Mouse (Mus musculus) lung, postnatal 0 days (tissue): Measurements from ENCODE around the gene Surf6. TPM values are rescaled to one million over a fixed set of nuclear protein-coding genes. Genes with fewer than 3 reads are reported as not detected.

ENCODE experiments used
- ATAC-seq: fragments of 200-750 bp; cut with Nextera tagmentation; 2 replicates; pipeline ENCODE4 v1.8.0; 2017; ENCODE audit warnings: moderate library complexity
- DNase-seq: peaks from one replicate; pipeline ENCODE4 v3.0.0-alpha.2; 2016; ENCODE audit warnings: low spot score
- H3K27ac ChIP-seq: fragments of 300-500 bp; sonication (generic); 2 replicates; pipeline ENCODE4 v1.5.1; 2014; ENCODE audit warnings: antibody characterized with exemption, mild to moderate bottlenecking, low read length, mixed read lengths
- H3K27me3 ChIP-seq: fragments of 300-500 bp; sonication (generic); replicated peaks from 2 replicates; pipeline ENCODE4 v1.6.1; 2014; ENCODE audit warnings: low read length, mixed read lengths; ENCODE audit not compliant: insufficient read depth
- H3K36me3 ChIP-seq: fragments of 300-500 bp; sonication (generic); 2 replicates; pipeline ENCODE4 v1.6.1; 2014; ENCODE audit warnings: low read length, mixed read lengths; ENCODE audit not compliant: insufficient read depth
- H3K4me1 ChIP-seq: fragments of 300-500 bp; sonication (generic); 2 replicates; pipeline ENCODE4 v1.6.1; 2014; ENCODE audit warnings: antibody characterized with exemption, low read depth, low read length, mixed read lengths; ENCODE audit not compliant: insufficient read depth
- H3K4me2 ChIP-seq: fragments of 300-500 bp; sonication (generic); replicated peaks from 2 replicates; pipeline ENCODE4 v1.6.1; 2014; ENCODE audit warnings: low read depth, mild to moderate bottlenecking, low read length, moderate library complexity, mixed read lengths
- H3K4me3 ChIP-seq: fragments of 300-500 bp; sonication (generic); 2 replicates; pipeline ENCODE4 v1.5.1; 2014; ENCODE audit warnings: low read depth, low read length
- H3K9ac ChIP-seq: fragments of 300-500 bp; sonication (generic); replicated peaks from 2 replicates; pipeline ENCODE4 v1.6.1; 2014; ENCODE audit warnings: low read depth, mild to moderate bottlenecking
- H3K9me3 ChIP-seq: fragments of 300-500 bp; sonication (generic); 2 replicates; pipeline ENCODE4 v1.6.1; 2016; ENCODE audit warnings: low read length, mixed read lengths
- CTCF ChIP-seq: IDR thresholded peaks from 2 replicates; pipeline ENCODE4 v1.5.1; 2016; ENCODE audit warnings: antibody characterized with exemption, mild to moderate bottlenecking
- EP300 ChIP-seq: IDR thresholded peaks from 2 replicates; pipeline ENCODE4 v1.6.1; 2016; ENCODE audit warnings: antibody characterized with exemption, mild to moderate bottlenecking, control low read depth
- WGBS: fragments of 180-500 bp; shearing (Covaris S2); extraction: QIAGEN DNeasy Blood & Tissue Kit; methylation state at CpG from one replicate; pipeline ENCODE4 v1.1.7; 2014; 5-methylcytosine and 5-hydroxymethylcytosine counted together
- polyA plus RNA-seq: library from polyadenylated mRNA; unstranded; fragments of >200 nt; fragmentation: Nextera tagmentation; extraction: Ambion mirVana; gene quantifications from 2 replicates; pipeline ENCODE4 v1.2.1, GENCODE M21; 2015

The Surf6 gene
- polyA plus RNA-seq, 1 experiment from 2014 or later: 11.8 TPM

DNA sequence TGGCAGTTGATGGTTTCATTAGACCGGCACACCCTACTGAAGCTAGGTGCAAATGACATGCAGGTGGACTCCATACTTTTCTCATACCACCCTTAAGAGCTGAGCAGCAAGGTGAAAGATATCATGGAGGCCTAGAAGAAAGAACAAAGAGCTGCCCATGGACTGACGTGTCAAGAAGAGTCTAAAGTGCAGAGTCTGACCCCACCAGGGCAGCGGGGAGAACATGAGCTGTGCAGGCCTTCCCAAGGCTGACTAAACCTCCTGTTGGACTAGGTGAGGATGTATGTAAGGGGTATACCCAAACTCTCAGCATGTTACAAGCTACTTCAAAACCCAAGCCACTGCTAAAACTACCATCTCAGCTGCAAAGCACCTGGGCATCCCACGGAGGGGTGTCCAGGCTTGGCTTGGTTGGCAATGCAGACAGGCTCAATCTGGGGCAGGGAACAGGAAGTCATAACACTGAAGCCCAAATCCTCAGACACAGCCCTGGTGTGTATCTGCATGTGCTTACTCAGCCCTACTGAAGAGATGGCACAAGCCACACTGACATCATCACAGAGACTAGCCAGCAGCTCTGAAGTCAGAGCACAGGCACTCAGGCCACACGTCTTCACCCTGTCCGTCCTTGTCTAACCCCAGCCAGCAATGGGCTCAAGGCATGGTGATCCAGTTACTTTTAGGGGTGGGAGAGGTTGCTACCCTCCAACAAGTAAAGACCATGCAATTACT is 25.2 kb upstream of the Surf6 start:
- Histone ChIP-seq H3K36me3 (peaks cover 33% of the 10 kb centered on the region), H3K27ac (no peak overlapping the region), H3K9ac (no peak overlapping the region), H3K4me3 (no peak overlapping the region), H3K4me2 (no peak overlapping the region), H3K27me3 (no peaks in the 10 kb centered on the region), H3K9me3 (no peaks in the 10 kb centered on the region), H3K4me1 (peaks cover 15% of the 10 kb centered on the region; the same call in 1 of the 2 replicates)
- TF ChIP-seq EP300 (no peak), CTCF (no peak)
- 87% methylated on average over 6 of the region's 6 CpGs for WGBS
- ATAC-seq (no peak), DNase-seq (no peak)

DNA sequence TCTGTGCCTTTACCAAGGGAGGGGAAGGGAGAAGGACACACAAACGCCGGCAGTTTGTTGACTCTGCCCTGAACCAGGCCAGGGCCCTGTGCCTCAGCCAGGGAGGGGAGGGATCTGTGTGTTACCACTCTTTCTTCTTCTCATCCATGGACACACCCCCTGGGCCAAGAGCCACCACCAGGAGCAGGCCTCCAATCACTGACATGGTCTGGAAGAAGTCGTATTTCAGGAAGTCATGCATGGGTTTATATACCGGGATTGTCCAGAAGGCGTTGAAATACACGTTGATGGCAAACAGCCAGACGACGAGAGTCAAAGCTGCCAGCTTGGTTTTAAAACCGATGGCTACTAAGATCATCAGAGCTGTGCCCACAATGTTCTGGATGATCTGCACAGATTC is 19.1 kb upstream of the Surf6 start:
- Histone ChIP-seq H3K4me3 (no peak overlapping the region), H3K9ac (no peak overlapping the region), H3K4me1 (peaks cover 7% of the 10 kb centered on the region; the same call in 1 of the 2 replicates), H3K27ac (no peak overlapping the region), H3K36me3 (peaks cover 68% of the 10 kb centered on the region), H3K9me3 (no peaks in the 10 kb centered on the region), H3K4me2 (no peak overlapping the region), H3K27me3 (no peaks in the 10 kb centered on the region)
- 43% methylated on average over 9 of the region's 9 CpGs for WGBS
- ATAC-seq (peak; percentile 40; the same call in 1 of the 2 replicates), DNase-seq (peak; percentile 28)
- no peak for TF ChIP-seq CTCF
- TF ChIP-seq EP300: no peak

DNA sequence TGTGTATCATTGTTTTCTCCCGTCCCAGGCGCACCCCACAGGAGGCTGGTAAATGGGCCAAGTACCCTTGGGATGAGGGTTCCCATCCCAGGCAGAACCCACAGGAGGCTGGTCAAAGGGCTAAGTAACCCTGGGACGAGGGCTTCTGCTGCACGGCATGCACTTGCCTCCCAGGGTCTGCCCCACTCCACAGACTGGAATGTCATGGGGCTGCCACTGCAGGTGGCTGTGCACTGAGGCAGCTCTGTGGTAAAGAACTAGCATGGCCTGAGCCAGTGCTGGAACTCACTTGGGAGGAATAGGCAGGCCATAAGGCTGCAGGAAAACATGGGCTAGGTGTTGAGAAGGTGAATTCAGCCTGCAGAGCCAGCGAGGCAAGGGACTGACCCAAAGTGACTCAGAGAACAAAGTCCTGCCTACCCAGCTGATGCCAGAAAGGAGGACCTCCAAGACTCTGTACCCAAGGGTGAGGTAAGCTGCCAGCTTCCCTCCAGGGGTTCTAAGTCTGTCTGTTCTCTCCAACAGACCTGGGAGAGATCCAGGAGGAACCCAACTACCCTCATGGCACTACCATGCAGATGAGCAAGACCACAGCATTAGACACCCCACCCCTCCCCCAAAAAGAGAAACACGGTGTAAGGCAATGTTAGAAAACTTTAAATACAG is 17.6 kb upstream of the Surf6 start:
- 84% methylated on average over 6 of the region's 6 CpGs for WGBS
- Histone ChIP-seq H3K36me3 (peaks cover 56% of the 10 kb centered on the region), H3K4me2 (no peak overlapping the region), H3K27me3 (no peaks in the 10 kb centered on the region), H3K9me3 (no peaks in the 10 kb centered on the region), H3K27ac (no peak overlapping the region), H3K9ac (no peak overlapping the region), H3K4me3 (no peak overlapping the region), H3K4me1 (peaks cover 14% of the 10 kb centered on the region)
- DNase-seq (no peak), ATAC-seq (no peak)
- no peak for TF ChIP-seq EP300
- no peak for TF ChIP-seq CTCF

DNA sequence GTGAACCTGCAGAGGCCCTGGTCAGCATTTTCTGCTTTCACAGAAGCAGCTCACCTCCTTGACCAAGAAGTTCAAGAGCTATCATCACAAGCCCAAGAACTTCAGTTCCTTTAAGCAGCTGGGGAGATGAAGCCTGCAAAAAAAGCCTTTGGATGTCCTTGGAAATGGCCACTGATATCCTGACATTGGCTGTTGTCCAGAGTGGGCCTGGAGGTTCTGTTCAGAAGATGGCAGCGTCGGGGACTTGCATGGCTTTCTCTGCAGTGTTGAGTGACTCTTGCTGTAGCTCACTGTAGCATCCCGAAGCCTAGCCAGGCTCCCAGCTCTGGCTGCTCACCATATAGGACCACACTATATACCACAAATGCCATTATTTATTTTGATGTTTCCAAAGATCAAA is 17.0 kb upstream of the Surf6 start:
- Histone ChIP-seq H3K27me3 (no peaks in the 10 kb centered on the region), H3K27ac (no peak overlapping the region), H3K4me2 (no peak overlapping the region), H3K4me1 (peaks cover 16% of the 10 kb centered on the region), H3K36me3 (peaks cover 52% of the 10 kb centered on the region), H3K9me3 (no peaks in the 10 kb centered on the region), H3K9ac (no peak overlapping the region), H3K4me3 (no peak overlapping the region)
- no peak for TF ChIP-seq CTCF
- no peak for TF ChIP-seq EP300
- ATAC-seq: no peak
- no peak for DNase-seq
- 78% methylated on average over 3 of the region's 3 CpGs for WGBS

DNA sequence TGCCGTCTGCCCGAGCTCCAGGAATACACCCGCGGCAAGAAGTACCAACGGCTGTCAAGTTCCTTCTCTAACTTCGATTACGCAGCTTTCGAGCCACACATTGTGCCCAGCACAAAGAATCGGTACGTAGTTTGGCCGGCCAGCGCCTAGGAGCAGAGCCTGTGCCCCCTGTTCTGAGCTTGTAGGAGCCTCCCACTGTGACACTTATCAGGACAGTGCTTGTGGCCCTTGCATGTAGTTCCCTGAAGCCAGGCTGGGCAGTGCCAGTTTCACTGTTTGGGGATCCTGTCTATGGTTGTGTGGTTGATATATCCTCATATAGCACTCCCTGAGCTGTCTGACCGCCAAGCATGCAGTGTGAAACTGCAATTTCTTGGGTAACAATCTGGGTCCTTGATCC is 14.1 kb upstream of the Surf6 start:
- 2% methylated on average over 13 of the region's 13 CpGs for WGBS
- Histone ChIP-seq H3K4me3 (peak overlapping the region; percentile 71), H3K4me2 (peak overlapping the region; percentile 97), H3K4me1 (peaks cover 16% of the 10 kb centered on the region), H3K9me3 (no peaks in the 10 kb centered on the region), H3K27ac (peak overlapping the region; percentile 83), H3K36me3 (peaks cover 43% of the 10 kb centered on the region), H3K27me3 (no peaks in the 10 kb centered on the region), H3K9ac (peak overlapping the region; percentile 94)
- ATAC-seq (peak; percentile 15), DNase-seq (no peak)
- TF ChIP-seq EP300: no peak
- no peak for TF ChIP-seq CTCF

- no peaks in the 10 kb centered on the region for H3K9me3 ChIP-seq
- peaks cover 39% of the 10 kb centered on the region for H3K36me3 ChIP-seq
- TF ChIP-seq CTCF: no peak
- peak; percentile 88 for DNase-seq
- peak within 1 kb of the TSS; percentile 97 for H3K4me2 ChIP-seq
- peak within 1 kb of the TSS; percentile 94 for H3K9ac ChIP-seq
- H3K4me3 ChIP-seq: peak within 1 kb of the TSS; percentile 71
- WGBS: 2% methylated on average over 47 of the region's 47 CpGs
- peak; percentile 88 for ATAC-seq
- H3K4me1 ChIP-seq: peaks cover 18% of the 10 kb centered on the region
- H3K27ac ChIP-seq: peak within 1 kb of the TSS; percentile 83
- no peaks in the 10 kb centered on the region for H3K27me3 ChIP-seq
Observed at GRCm38 (mm10) chr2:26915927-26916728, 13.4 kb upstream of the Surf6 start, which contains the start of the genes Surf2 and Surf1. Surf2 (plus strand) TSS chr2:26916367. Surf1 (minus strand) TSS chr2:26916530.
